Mouse (Mus musculus) CD4-positive, CD25-positive, alpha-beta regulatory T cell, adult 2 months (primary cell): ENCODE measurements around the gene Far2.

ENCODE experiments used
- DNase-seq: peaks from one replicate; pipeline ENCODE4 v3.0.0-alpha.2; 2012; ENCODE audit warnings: low read depth, low spot score

Far2 gene

GRCm38 (mm10) chr6:148218235-148219076 is 171.4 kb downstream of the Far2 start:
- DNase-seq = no peak

DNA sequence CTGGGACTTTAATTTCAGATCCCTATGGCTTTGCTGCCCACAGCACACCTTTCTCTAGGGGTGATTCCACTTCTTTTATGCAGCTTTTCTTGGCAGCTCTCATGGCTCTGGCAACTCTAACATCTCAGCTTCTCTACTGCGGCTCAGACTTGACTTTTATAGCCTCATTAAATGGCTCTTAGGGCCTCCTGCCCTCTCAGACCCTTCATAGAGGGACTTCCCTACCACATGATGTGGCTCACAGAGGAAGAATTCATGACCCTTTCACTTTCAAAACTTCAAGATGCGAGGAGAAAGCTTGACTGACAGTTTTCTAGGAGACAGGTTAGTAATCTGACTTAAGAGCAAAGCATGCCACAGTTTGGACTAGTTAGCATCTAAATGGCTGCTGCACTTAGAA is 175.6 kb downstream of the Far2 start:
- no peak for DNase-seq

GRCm38 (mm10) chr6:148227542-148227941 is 180.5 kb downstream of the Far2 start:
- DNase-seq = no peak
